ENCODE assay signal across 19 mouse cellular contexts in the genomic region with DNA sequence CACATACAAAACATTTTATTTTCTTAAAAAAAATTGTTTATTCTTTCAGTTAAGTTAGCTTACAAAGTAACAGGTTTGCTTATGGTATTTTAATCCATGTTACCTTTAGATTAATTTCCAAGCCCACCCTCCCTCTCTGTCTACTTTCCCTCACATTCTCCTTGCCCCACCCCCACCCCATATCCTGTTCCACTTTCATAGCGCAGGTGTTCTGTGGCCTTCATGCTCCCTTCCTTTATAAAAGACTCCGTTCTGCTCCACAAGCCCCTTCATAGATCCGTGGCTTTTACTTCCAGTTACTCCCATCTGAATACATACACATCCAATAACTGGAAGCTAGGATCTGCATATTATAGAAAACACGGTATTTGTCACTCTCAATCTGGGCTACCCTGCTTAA. TPM values are rescaled to one million over a fixed set of nuclear protein-coding genes. Genes with fewer than 3 reads are reported as not detected.
"Had no signal": no experiment of that assay in that cellular context is flagged by ENCODE, and none has a peak within 500 bp of the region (broad histone marks: within the 10 kb centered on the region; RNA-seq: fewer than 3 reads in every experiment).

No protein-coding gene starts in this region.

- ATAC-seq: midbrain, embryonic 16.5 days had no signal

- DNase-seq: lung, adult 18-20 months; lung, embryonic 14.5 days; lung, postnatal 10 days; lung, postnatal 4 days; midbrain, embryonic 14.5 days; retina, postnatal 1 day; right cerebral cortex, adult 18-20 months; right cerebral cortex, postnatal 25 days; right cerebral cortex, postnatal 4 days; spleen, adult 18-20 months; thymus, adult 18-20 months; thymus, postnatal 36 days had no signal

- H3K27me3 ChIP-seq: neural tube, embryonic 13.5 days; neural tube, embryonic 15.5 days had no signal

- H3K9ac ChIP-seq: lung, embryonic 14.5 days; midbrain, embryonic 12.5 days; neural tube, embryonic 13.5 days; neural tube, embryonic 15.5 days had no signal

- H3K4me1 ChIP-seq: midbrain, embryonic 12.5 days; neural tube, embryonic 13.5 days; neural tube, embryonic 15.5 days had no signal

- H3K36me3 ChIP-seq: midbrain, embryonic 10.5 days; midbrain, embryonic 12.5 days; neural tube, embryonic 13.5 days; neural tube, embryonic 15.5 days had no signal

- H3K4me3 ChIP-seq: midbrain, embryonic 10.5 days; midbrain, embryonic 12.5 days; myocyte; neural tube, embryonic 13.5 days; neural tube, embryonic 15.5 days had no signal

- H3K27ac ChIP-seq: midbrain, embryonic 10.5 days; midbrain, embryonic 12.5 days; neural tube, embryonic 13.5 days; neural tube, embryonic 15.5 days had no signal

- H3K4me2 ChIP-seq: lung, embryonic 14.5 days; midbrain, embryonic 12.5 days; neural tube, embryonic 13.5 days; neural tube, embryonic 15.5 days had no signal

- H3K9me3 ChIP-seq: midbrain, embryonic 10.5 days; midbrain, embryonic 12.5 days; neural tube, embryonic 13.5 days; neural tube, embryonic 15.5 days had no signal

RNA-seq across cellular contexts. Expression of gene 4930426L09Rik, which starts 9.4 kb away (rescaled TPM):
- polyA plus RNA-seq: lung, embryonic 16.5 days had no signal
